Mouse (Mus musculus) liver, postnatal 0 days (tissue): Measurements from ENCODE around the gene Nudt3. TPM values are rescaled to one million over a fixed set of nuclear protein-coding genes. Genes with fewer than 3 reads are reported as not detected.

ENCODE experiments used
- ATAC-seq: fragments of 200-750 bp; cut with Nextera tagmentation; 2 replicates; pipeline ENCODE4 v1.8.0; 2017; ENCODE audit warnings: mild to moderate bottlenecking, moderate library complexity
- DNase-seq: peaks from one replicate; pipeline ENCODE4 v3.0.0-alpha.2; 2016
- H3K27ac ChIP-seq: fragments of 300-500 bp; sonication (generic); 2 replicates; pipeline ENCODE4 v1.5.1; 2014; ENCODE audit warnings: antibody characterized with exemption, moderate library complexity, mild to moderate bottlenecking, low read depth
- H3K27me3 ChIP-seq: fragments of 300-500 bp; sonication (generic); 2 replicates; pipeline ENCODE4 v1.6.1; 2014; ENCODE audit warnings: low read length, control low read depth, mixed read lengths; ENCODE audit not compliant: insufficient read depth
- H3K36me3 ChIP-seq: fragments of 300-500 bp; sonication (generic); replicated peaks from 2 replicates; pipeline ENCODE4 v1.6.1; 2014; ENCODE audit warnings: mild to moderate bottlenecking, control low read depth, low read length, moderate library complexity, mixed read lengths; ENCODE audit not compliant: insufficient read depth
- H3K4me1 ChIP-seq: fragments of 300-500 bp; sonication (generic); 2 replicates; pipeline ENCODE4 v1.6.1; 2014; ENCODE audit warnings: antibody characterized with exemption, mild to moderate bottlenecking, control low read depth; ENCODE audit not compliant: insufficient read depth
- H3K4me2 ChIP-seq: fragments of 300-500 bp; sonication (generic); 2 replicates; pipeline ENCODE4 v1.6.1; 2014; ENCODE audit warnings: low read depth, mild to moderate bottlenecking, low read length, moderate library complexity, mixed read lengths
- H3K4me3 ChIP-seq: fragments of 300-500 bp; sonication (generic); 2 replicates; pipeline ENCODE4 v1.5.1; 2014; ENCODE audit warnings: low read depth, low read length
- H3K9ac ChIP-seq: fragments of 300-500 bp; sonication (generic); replicated peaks from 2 replicates; pipeline ENCODE4 v1.6.1; 2014; ENCODE audit warnings: mild to moderate bottlenecking, moderate library complexity
- H3K9me3 ChIP-seq: fragments of 300-500 bp; sonication (generic); 2 replicates; pipeline ENCODE4 v1.6.1; 2016; ENCODE audit warnings: mild to moderate bottlenecking, control low read depth, low read length, mixed read lengths
- CTCF ChIP-seq: sonication (generic); IDR thresholded peaks from 2 replicates; pipeline ENCODE4 v1.5.1; 2016; ENCODE audit warnings: antibody characterized with exemption, low read depth
- EP300 ChIP-seq: IDR thresholded peaks from 2 replicates; pipeline ENCODE4 v1.6.1; 2016; ENCODE audit warnings: antibody characterized with exemption, low read depth, mild to moderate bottlenecking
- WGBS: fragments of 180-500 bp; shearing (Covaris S2); extraction: QIAGEN DNeasy Blood & Tissue Kit; methylation state at CpG from one replicate; pipeline ENCODE4 v1.1.7; 2014; ENCODE audit not compliant: insufficient replicate concordance; 5-methylcytosine and 5-hydroxymethylcytosine counted together
- polyA plus RNA-seq: library from polyadenylated mRNA; unstranded; fragments of >200 nt; fragmentation: Nextera tagmentation; extraction: Ambion mirVana; gene quantifications from 2 replicates; pipeline ENCODE4 v1.2.1, GENCODE M21; 2015

Nudt3 gene
- polyA plus RNA-seq, 1 experiment from 2014 or later = 17.9 TPM

GRCm38 (mm10) chr17:27628376-27628775 is 5.1 kb upstream of the Nudt3 start:
- 83% methylated on average over 8 of the region's 8 CpGs for WGBS
- no peaks in the 10 kb centered on the region for H3K9me3 ChIP-seq
- peaks cover 36% of the 10 kb centered on the region for H3K36me3 ChIP-seq
- no peak overlapping the region for H3K9ac ChIP-seq
- peaks cover 20% of the 10 kb centered on the region for H3K4me1 ChIP-seq
- no peak overlapping the region for H3K4me3 ChIP-seq
- H3K27me3 ChIP-seq = no peaks in the 10 kb centered on the region
- TF ChIP-seq CTCF = no peak
- no peak for TF ChIP-seq EP300
- ATAC-seq (no peak), DNase-seq (no peak)
- no peak overlapping the region for H3K4me2 ChIP-seq
- H3K27ac ChIP-seq = no peak overlapping the region

- DNase-seq (no peak), ATAC-seq (no peak)
- Histone ChIP-seq H3K4me1 (peaks cover 16% of the 10 kb centered on the region; the same call in 1 of the 2 replicates), H3K27me3 (no peaks in the 10 kb centered on the region), H3K9me3 (no peaks in the 10 kb centered on the region), H3K36me3 (peaks cover 27% of the 10 kb centered on the region), H3K9ac (no peak overlapping the region), H3K4me2 (no peak overlapping the region), H3K27ac (no peak overlapping the region), H3K4me3 (no peak overlapping the region)
- TF ChIP-seq CTCF = peak; percentile 39
- no peak for TF ChIP-seq EP300
- 44% methylated on average over 5 of the region's 5 CpGs for WGBS
Measured at GRCm38 (mm10) chr17:27627451-27627850, 4.2 kb upstream of the Nudt3 start.

GRCm38 (mm10) chr17:27626681-27627080 is 3.4 kb upstream of the Nudt3 start:
- Histone ChIP-seq H3K4me1 (peaks cover 21% of the 10 kb centered on the region), H3K27ac (no peak overlapping the region), H3K4me2 (no peak overlapping the region), H3K9me3 (no peaks in the 10 kb centered on the region), H3K4me3 (no peak overlapping the region), H3K27me3 (no peaks in the 10 kb centered on the region), H3K36me3 (peaks cover 19% of the 10 kb centered on the region), H3K9ac (no peak overlapping the region)
- no peak for ATAC-seq
- WGBS = 60% methylated on average over 5 of the region's 5 CpGs
- no peak for DNase-seq
- no peak for TF ChIP-seq CTCF
- no peak for TF ChIP-seq EP300

- H3K36me3 ChIP-seq = peaks cover 9% of the 10 kb centered on the region
- no peaks in the 10 kb centered on the region for H3K9me3 ChIP-seq
- H3K9ac ChIP-seq = no peak overlapping the region
- no peak for TF ChIP-seq EP300
- TF ChIP-seq CTCF = no peak
- no peaks in the 10 kb centered on the region for H3K27me3 ChIP-seq
- no peak overlapping the region for H3K4me2 ChIP-seq
- H3K4me1 ChIP-seq = peaks cover 29% of the 10 kb centered on the region
- no peak overlapping the region for H3K4me3 ChIP-seq
- H3K27ac ChIP-seq = no peak overlapping the region
- no peak for DNase-seq
- 52% methylated on average over 7 of the region's 7 CpGs for WGBS
- ATAC-seq = no peak
Measured at GRCm38 (mm10) chr17:27625455-27626251, 2.4 kb upstream of the Nudt3 start.

GRCm38 (mm10) chr17:27622611-27623359 is 510 bp downstream of the Nudt3 start:
- Histone ChIP-seq H3K27me3 (no peaks in the 10 kb centered on the region), H3K27ac (peak overlapping the region; percentile 88), H3K4me1 (peaks cover 32% of the 10 kb centered on the region), H3K9me3 (no peaks in the 10 kb centered on the region), H3K4me3 (peak overlapping the region; percentile 88), H3K36me3 (no peaks in the 10 kb centered on the region), H3K9ac (peak overlapping the region; percentile 88), H3K4me2 (peak overlapping the region; percentile 91)
- TF ChIP-seq CTCF = no peak
- TF ChIP-seq EP300 = no peak
- under 1% methylated on average over 66 of the region's 80 CpGs for WGBS
- DNase-seq = peak; percentile 81
- peak; percentile 67 for ATAC-seq

GRCm38 (mm10) chr17:27621705-27622531 is 1.4 kb downstream of the Nudt3 start:
- Histone ChIP-seq H3K9me3 (no peaks in the 10 kb centered on the region), H3K27ac (peak overlapping the region; percentile 88), H3K4me3 (peak overlapping the region; percentile 88), H3K4me1 (peaks cover 32% of the 10 kb centered on the region), H3K36me3 (no peaks in the 10 kb centered on the region), H3K27me3 (no peaks in the 10 kb centered on the region), H3K4me2 (peak overlapping the region; percentile 91), H3K9ac (peak overlapping the region; percentile 88)
- ATAC-seq (0 out of 2 replicates have a peak, but pooled peaks have one; percentile 1), DNase-seq (peak; percentile 48)
- TF ChIP-seq CTCF = no peak
- no peak for TF ChIP-seq EP300
- 2% methylated on average over 23 of the region's 23 CpGs for WGBS
